Mouse (Mus musculus): ENCODE data around the gene Epha2. TPM values are rescaled to one million over a fixed set of nuclear protein-coding genes. Genes with fewer than 3 reads are reported as not detected.

The Epha2 gene
- polyA plus RNA-seq, 1 experiment = 86.3 TPM

GRCm38 (mm10) chr4:141362937-141363548 lies 62.0 kb downstream of the Epha2 start:
- TF ChIP-seq CTCF (IDR thresholded peaks at IDR 0.05; ENCODE audit: extremely low read depth, insufficient read length, insufficient replicate concordance, low read depth, low read length) = peak; percentile 74; the same call in 1 of the 2 replicates
- TF ChIP-seq POLR2A (IDR thresholded peaks at IDR 0.05; ENCODE audit: low read depth, low read length) = no peak
- Histone ChIP-seq H3K4me1 (ENCODE audit: control insufficient read depth, insufficient read depth, insufficient read length, low read length) (peaks cover 4% of the 10 kb centered on the region), H3K4me3 (ENCODE audit: low read depth, low read length) (no peak overlapping the region), H3K36me3 (ENCODE audit: control insufficient read depth, insufficient read depth, low read length) (no peaks in the 10 kb centered on the region), H3K27ac (ENCODE audit: insufficient read depth, low read depth, low read length) (no peak overlapping the region), H3K27me3 (ENCODE audit: control insufficient read depth, insufficient read depth, low read length) (peaks cover 2% of the 10 kb centered on the region; the same call in 1 of the 2 replicates)
- WGBS = 28% methylated on average over 11 of the region's 11 CpGs

- peaks cover 9% of the 10 kb centered on the region for H3K27me3 ChIP-seq (ENCODE audit: control insufficient read depth, insufficient read depth, low read length)
- TF ChIP-seq CTCF (IDR thresholded peaks at IDR 0.05; ENCODE audit: extremely low read depth, insufficient read length, insufficient replicate concordance, low read depth, low read length) (no peak), POLR2A (IDR thresholded peaks at IDR 0.05; ENCODE audit: low read depth, low read length) (no peak)
- no peak overlapping the region for H3K27ac ChIP-seq (ENCODE audit: insufficient read depth, low read depth, low read length)
- WGBS = 71% methylated on average over 8 of the region's 8 CpGs
- no peaks in the 10 kb centered on the region for H3K36me3 ChIP-seq (ENCODE audit: control insufficient read depth, insufficient read depth, low read length)
- H3K4me1 ChIP-seq (ENCODE audit: control insufficient read depth, insufficient read depth, insufficient read length, low read length) = peaks cover 6% of the 10 kb centered on the region
- no peak overlapping the region for H3K4me3 ChIP-seq (ENCODE audit: low read depth, low read length)
These were observed 64.1 kb downstream of the Epha2 start for GRCm38 (mm10) chr4:141365126-141365525.

GRCm38 (mm10) chr4:141365876-141366275 lies 64.8 kb downstream of the Epha2 start:
- TF ChIP-seq CTCF (IDR thresholded peaks at IDR 0.05; ENCODE audit: extremely low read depth, insufficient read length, insufficient replicate concordance, low read depth, low read length) (no peak), POLR2A (IDR thresholded peaks at IDR 0.05; ENCODE audit: low read depth, low read length) (no peak)
- no peak overlapping the region for H3K27ac ChIP-seq (ENCODE audit: insufficient read depth, low read depth, low read length)
- peaks cover 9% of the 10 kb centered on the region for H3K27me3 ChIP-seq (ENCODE audit: control insufficient read depth, insufficient read depth, low read length)
- H3K4me3 ChIP-seq (ENCODE audit: low read depth, low read length) = no peak overlapping the region
- H3K4me1 ChIP-seq (ENCODE audit: control insufficient read depth, insufficient read depth, insufficient read length, low read length) = peaks cover 6% of the 10 kb centered on the region
- H3K36me3 ChIP-seq (ENCODE audit: control insufficient read depth, insufficient read depth, low read length) = no peaks in the 10 kb centered on the region
- 74% methylated on average over 7 of the region's 7 CpGs for WGBS

GRCm38 (mm10) chr4:141367997-141368791 lies 67.2 kb downstream of the Epha2 start, which contains the start of gene Fam131c:
Fam131c (plus strand) TSS chr4:141368220.
- Histone ChIP-seq H3K27me3 (ENCODE audit: control insufficient read depth, insufficient read depth, low read length) (peaks cover 9% of the 10 kb centered on the region), H3K4me3 (ENCODE audit: low read depth, low read length) (peak within 1 kb of the TSS; percentile 63)
- 2% methylated on average over 69 of the region's 71 CpGs for WGBS

GRCm38 (mm10) chr4:141372426-141372825 lies 71.4 kb downstream of the Epha2 start:
- H3K27me3 ChIP-seq (ENCODE audit: control insufficient read depth, insufficient read depth, low read length) = peaks cover 9% of the 10 kb centered on the region
- TF ChIP-seq CTCF (IDR thresholded peaks at IDR 0.05; ENCODE audit: extremely low read depth, insufficient read length, insufficient replicate concordance, low read depth, low read length) (no peak), POLR2A (IDR thresholded peaks at IDR 0.05; ENCODE audit: low read depth, low read length) (no peak)
- 92% methylated on average over 5 of the region's 5 CpGs for WGBS
- H3K36me3 ChIP-seq (ENCODE audit: control insufficient read depth, insufficient read depth, low read length) = no peaks in the 10 kb centered on the region
- no peak overlapping the region for H3K4me3 ChIP-seq (ENCODE audit: low read depth, low read length)
- H3K27ac ChIP-seq (ENCODE audit: insufficient read depth, low read depth, low read length) = no peak overlapping the region
- peaks cover 2% of the 10 kb centered on the region; the same call in 1 of the 2 replicates for H3K4me1 ChIP-seq (ENCODE audit: control insufficient read depth, insufficient read depth, insufficient read length, low read length)

More at GRCm38 (mm10) chr4:141367997-141368791, 67.2 kb downstream of the Epha2 start, which contains the start of gene Fam131c:
- TF ChIP-seq POLR2A (IDR thresholded peaks at IDR 0.05; ENCODE audit: low read depth, low read length) (no peak), CTCF (IDR thresholded peaks at IDR 0.05; ENCODE audit: extremely low read depth, insufficient read length, insufficient replicate concordance, low read depth, low read length) (no peak)
- Histone ChIP-seq H3K4me1 (ENCODE audit: control insufficient read depth, insufficient read depth, insufficient read length, low read length) (peaks cover 2% of the 10 kb centered on the region; the same call in 1 of the 2 replicates), H3K27ac (ENCODE audit: insufficient read depth, low read depth, low read length) (no peak within 1 kb of the TSS), H3K36me3 (ENCODE audit: control insufficient read depth, insufficient read depth, low read length) (no peaks in the 10 kb centered on the region)

Other genes starting within 250 kb of the Epha2 start
- 4.7 and 7.3 TPM in 2 replicates for gene Crocc, start 240.7 kb upstream of the Epha2 start, polyA plus RNA-seq (2012; rRNA removed)
- gene Necap2, start 222.9 kb upstream of the Epha2 start, polyA plus RNA-seq (2012; rRNA removed) = 28.2 and 68.9 TPM in 2 replicates
- gene Spata21, start 212.9 kb upstream of the Epha2 start, polyA plus RNA-seq (2012; rRNA removed) = not detected in 2 replicates
- gene Szrd1, start 161.5 kb upstream of the Epha2 start, polyA plus RNA-seq (2012; rRNA removed) = 27.0 and 52.5 TPM in 2 replicates
- gene Fbxo42, start 153.3 kb upstream of the Epha2 start, polyA plus RNA-seq (2012; rRNA removed) = 6.6 and 13.1 TPM in 2 replicates
- gene Rsg1, start 87.3 kb upstream of the Epha2 start, polyA plus RNA-seq (2012; rRNA removed) = 0.51 and 0.81 TPM in 2 replicates
- 29.3 and 48.8 TPM in 2 replicates for gene Arhgef19, start 61.7 kb upstream of the Epha2 start, polyA plus RNA-seq (2012; rRNA removed)
- 0.77 and 1.8 TPM in 2 replicates for gene Fam131c, start 67.0 kb downstream of the Epha2 start, polyA plus RNA-seq (2012; rRNA removed)
- 0.04 TPM in 1 of 2 replicates, not detected in the other for gene Clcnka, start 97.5 kb downstream of the Epha2 start, polyA plus RNA-seq (2012; rRNA removed)
- gene Clcnkb, start 114.8 kb downstream of the Epha2 start, polyA plus RNA-seq (2012; rRNA removed) = not detected in 2 replicates
- gene Hspb7, start 119.5 kb downstream of the Epha2 start, polyA plus RNA-seq (2012; rRNA removed) = 4.7 and 5.8 TPM in 2 replicates
- not detected in 2 replicates for gene Srarp, start 134.9 kb downstream of the Epha2 start, polyA plus RNA-seq (2012; rRNA removed)
- gene Zbtb17, start 143.4 kb downstream of the Epha2 start, polyA plus RNA-seq (2012; rRNA removed) = 26.3 and 47.0 TPM in 2 replicates
- 30.8 and 56.0 TPM in 2 replicates for gene Spen, start 237.4 kb downstream of the Epha2 start, polyA plus RNA-seq (2012; rRNA removed)

Data from small intestine, adult 2 months (tissue).